Mouse (Mus musculus): ENCODE measurements around the gene Zdhhc14. TPM values are rescaled to one million over a fixed set of nuclear protein-coding genes. Genes with fewer than 3 reads are reported as not detected.

Gene Zdhhc14
- total and polyA plus RNA-seq, 3 experiments: 0.34 to 1.3 (median 0.35) TPM

DNA sequence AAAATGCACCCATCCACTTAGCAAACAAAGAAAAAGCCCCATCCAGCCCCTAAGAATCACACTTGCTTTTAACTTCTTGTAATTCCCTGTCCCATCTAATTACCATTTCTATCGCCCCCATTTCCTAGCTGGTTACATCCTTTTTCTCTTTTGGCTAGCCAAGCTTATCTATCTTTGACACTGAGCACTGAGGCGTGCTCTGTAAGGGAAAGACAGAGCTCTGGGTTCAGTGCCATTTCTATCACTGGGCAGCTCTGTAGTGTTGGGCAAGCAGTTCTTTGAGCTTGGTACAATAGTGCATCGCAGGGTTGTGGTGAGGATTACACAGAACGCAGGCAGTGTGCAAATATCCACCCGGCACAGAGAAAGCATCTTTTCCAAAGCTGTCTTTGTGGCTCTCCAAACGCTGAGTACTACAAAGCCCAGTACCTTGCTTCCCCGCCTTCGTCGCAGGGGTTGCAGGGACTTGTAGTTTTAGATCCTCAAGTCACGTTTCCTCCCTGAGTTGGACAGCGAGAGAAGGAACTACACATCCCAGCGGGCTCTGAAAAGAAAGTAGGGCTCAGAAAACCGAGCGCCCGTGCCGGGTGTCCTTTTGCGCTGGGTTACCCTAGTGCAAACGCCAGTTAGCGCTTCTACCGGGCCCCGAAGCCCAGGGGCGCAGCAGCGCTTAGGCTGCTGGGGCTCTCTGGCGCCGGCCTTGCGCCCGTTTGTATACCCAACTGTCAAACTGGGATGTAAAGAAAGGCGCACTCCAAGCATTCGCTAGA is 1.1 kb upstream of the Zdhhc14 start:
- H3K36me3 ChIP-seq (replicated peaks in 1 of 2; ENCODE audit: control insufficient read depth in 1 of 2, insufficient read depth in 1 of 2, low read length in 1 of 2): no peaks in the 10 kb centered on the region
- peak overlapping the region; percentile 54 to 67 (median 61) for H3K4me3 ChIP-seq (replicated peaks in 1 of 3; ENCODE audit: low read depth in 2 of 3, low read length in 2 of 3, poor library complexity in 1 of 3)
- no peak overlapping the region for H3K27ac ChIP-seq (ENCODE audit: insufficient read depth, low read depth)
- peak; percentile 93 for DNase-seq (ENCODE audit: extremely low read depth)
- no peaks in the 10 kb centered on the region for H3K79me2 ChIP-seq (replicated peaks; ENCODE audit: control insufficient read depth, extremely low read depth, insufficient read depth, poor library complexity, severe bottlenecking)
- peaks cover 29% of the 10 kb centered on the region for H3K27me3 ChIP-seq (replicated peaks)
- H3K9me3 ChIP-seq (replicated peaks; ENCODE audit: low read length): no peaks in the 10 kb centered on the region
- TF ChIP-seq SMC3 (IDR thresholded peaks at IDR 0.05; ENCODE audit: low read depth, low read length) (no peak), HCFC1 (IDR thresholded peaks at IDR 0.05; ENCODE audit: low read depth, low read length) (peak; percentile 96), ZC3H11A (IDR thresholded peaks at IDR 0.05; ENCODE audit: low read depth, low read length) (no peak), MAFK (IDR thresholded peaks at IDR 0.05; ENCODE audit: insufficient replicate concordance, low read length) (no peak), MXI1 (IDR thresholded peaks at IDR 0.05; ENCODE audit: low read depth, low read length) (no peak; the same call in 1 of the 2 replicates), POLR2A (IDR thresholded peaks at IDR 0.05; ENCODE audit: low read depth, low read length) (peak; percentile 64), JUND (conservative IDR thresholded peaks at IDR 0.05; ENCODE audit: low read depth, low read length) (no peak), SIN3A (IDR thresholded peaks at IDR 0.05; ENCODE audit: low read length) (peak; percentile 40), TBP (conservative IDR thresholded peaks at IDR 0.05; ENCODE audit: low read depth, low read length) (0 out of 2 replicates have a peak, but pooled peaks have one; percentile 26), E2F4 (IDR thresholded peaks at IDR 0.05; ENCODE audit: insufficient replicate concordance, low read depth, low read length) (no peak), CHD1 (IDR thresholded peaks at IDR 0.05; ENCODE audit: low read depth, low read length) (no peak), UBTF (IDR thresholded peaks at IDR 0.05; ENCODE audit: low read depth, low read length) (no peak), KAT2A (IDR thresholded peaks at IDR 0.05; ENCODE audit: insufficient replicate concordance, low read length) (peak; percentile 90; the same call in 1 of the 2 replicates), POLR2AphosphoS2 (IDR thresholded peaks at IDR 0.05; ENCODE audit: low read depth, low read length) (no peak), USF2 (conservative IDR thresholded peaks at IDR 0.05; ENCODE audit: low read depth, low read length) (no peak), MEF2A (IDR thresholded peaks at IDR 0.05; ENCODE audit: borderline replicate concordance, low read depth, low read length) (no peak), ETS1 (conservative IDR thresholded peaks at IDR 0.05; ENCODE audit: low read depth, low read length) (no peak), NRF1 (IDR thresholded peaks at IDR 0.05; ENCODE audit: low read depth, low read length) (no peak), RAD21 (IDR thresholded peaks at IDR 0.05; ENCODE audit: low read depth, low read length) (no peak), MYC (IDR thresholded peaks at IDR 0.05; ENCODE audit: low read depth, low read length) (no peak; the same call in 1 of the 2 replicates), BHLHE40 (IDR thresholded peaks at IDR 0.05; ENCODE audit: low read depth, low read length) (peak; percentile 76), JUN (IDR thresholded peaks at IDR 0.05; ENCODE audit: insufficient read depth, low read depth, low read length) (no peak), GABPA (IDR thresholded peaks at IDR 0.05; ENCODE audit: insufficient replicate concordance, low read depth, low read length) (peak; percentile 25; the same call in 1 of the 2 replicates), CHD2 (IDR thresholded peaks at IDR 0.05; ENCODE audit: low read length) (no peak), USF1 (IDR thresholded peaks at IDR 0.05; ENCODE audit: low read depth, low read length) (no peak), TCF12 (IDR thresholded peaks at IDR 0.05; ENCODE audit: low read depth, low read length) (0 out of 2 replicates have a peak, but pooled peaks have one; percentile 27), CTCF (conservative IDR thresholded peaks at IDR 0.05 in 1 of 2, IDR thresholded peaks at IDR 0.05 in 1 of 2; ENCODE audit: low read depth in 2 of 2, low read length in 2 of 2) (0 out of 4 replicates have a peak, but pooled peaks of 1 of the 2 experiments have one; percentile 1), ELF1 (IDR thresholded peaks at IDR 0.05; ENCODE audit: low read depth, low read length) (0 out of 2 replicates have a peak, but pooled peaks have one; percentile 43), RCOR1 (conservative IDR thresholded peaks at IDR 0.05; ENCODE audit: low read depth, low read length) (no peak), ZKSCAN1 (IDR thresholded peaks at IDR 0.05; ENCODE audit: borderline replicate concordance, low read depth, low read length) (no peak), ZNF384 (IDR thresholded peaks at IDR 0.05; ENCODE audit: low read depth, low read length) (no peak), NELFE (IDR thresholded peaks at IDR 0.05; ENCODE audit: low read depth, low read length) (no peak), EP300 (IDR thresholded peaks at IDR 0.05; ENCODE audit: low read length) (no peak), MAX (IDR thresholded peaks at IDR 0.05; ENCODE audit: low read length) (no peak), ZMIZ1 (IDR thresholded peaks at IDR 0.05; ENCODE audit: low read depth, low read length) (no peak), PAX5 (IDR thresholded peaks at IDR 0.05; ENCODE audit: low read length) (no peak), IRF4 (IDR thresholded peaks at IDR 0.05; ENCODE audit: low read depth, low read length) (no peak), MAZ (IDR thresholded peaks at IDR 0.05; ENCODE audit: low read depth, low read length) (no peak)
- H3K9ac ChIP-seq (ENCODE audit: insufficient read depth, low read depth): peak overlapping the region; percentile 55
- in situ Hi-C loops (cut with MboI; ENCODE audit: low pct_ligation_motif_present, low pct_unique_long_range_greater_than_20kb, low sequenced_read_pairs) (no loop called here), dilution Hi-C loops (cut with MboI; ENCODE audit: extremely low pct_ligation_motif_present, extremely low pct_unique_long_range_greater_than_20kb, low sequenced_read_pairs) (no loop called here)
- peak overlapping the region; percentile 94 for H3K4me2 ChIP-seq (ENCODE audit: insufficient read depth, low read depth, poor library complexity, severe bottlenecking)
- peaks cover 2 to 23% of the 10 kb centered on the region in 2 experiments; a peak in 2 of 4 replicates for H3K4me1 ChIP-seq (ENCODE audit: control insufficient read depth in 1 of 2, insufficient read depth in 2 of 2)

Data from CH12.LX (cell line).